Mouse (Mus musculus) forebrain, postnatal 0 days (tissue): ENCODE data around the gene Adgrg3. TPM values are rescaled to one million over a fixed set of nuclear protein-coding genes. Genes with fewer than 3 reads are reported as not detected.
A peak's percentile ranks its signal among the peaks of the same experiment; 100 is the strongest.

Experiments used
- ATAC-seq: fragments of 200-750 bp; cut with Nextera tagmentation; 2 replicates; pipeline ENCODE4 v1.8.0; 2017; ENCODE audit warnings: mild to moderate bottlenecking, moderate library complexity
- DNase-seq: peaks from one replicate; pipeline ENCODE4 v3.0.0-alpha.2; 2015
- H3K27ac ChIP-seq: fragments of 300-500 bp; sonication (generic); 2 replicates; pipeline ENCODE4 v1.5.1; 2014; ENCODE audit warnings: low read depth, mild to moderate bottlenecking, antibody characterized with exemption, low read length, moderate library complexity, mixed read lengths
- H3K27me3 ChIP-seq: fragments of 300-500 bp; sonication (generic); 2 replicates; pipeline ENCODE4 v1.6.1; 2014; ENCODE audit warnings: mild to moderate bottlenecking, low read length, mixed read lengths; ENCODE audit not compliant: insufficient read depth
- H3K36me3 ChIP-seq: fragments of 300-500 bp; sonication (generic); 2 replicates; pipeline ENCODE4 v1.6.1; 2014; ENCODE audit warnings: mild to moderate bottlenecking, moderate library complexity; ENCODE audit not compliant: insufficient read depth
- H3K4me1 ChIP-seq: fragments of 300-500 bp; sonication (generic); 2 replicates; pipeline ENCODE4 v1.6.1; 2014; ENCODE audit warnings: antibody characterized with exemption; ENCODE audit not compliant: insufficient read depth
- H3K4me2 ChIP-seq: fragments of 300-500 bp; sonication (generic); 2 replicates; pipeline ENCODE4 v1.6.1; 2014; ENCODE audit warnings: low read depth, mild to moderate bottlenecking, moderate library complexity
- H3K4me3 ChIP-seq: fragments of 300-500 bp; sonication (generic); 2 replicates; pipeline ENCODE4 v1.5.1; 2014; ENCODE audit warnings: low read depth, low read length, mixed read lengths
- H3K9ac ChIP-seq: fragments of 300-500 bp; sonication (generic); 2 replicates; pipeline ENCODE4 v1.6.1; 2014; ENCODE audit warnings: mild to moderate bottlenecking
- H3K9me3 ChIP-seq: fragments of 300-500 bp; sonication (generic); 2 replicates; pipeline ENCODE4 v1.6.1; 2016; ENCODE audit warnings: low read length
- CTCF ChIP-seq: sonication (generic); IDR thresholded peaks from 2 replicates; pipeline ENCODE4 v1.5.1; 2016; ENCODE audit warnings: antibody characterized with exemption, control low read depth, low read depth
- WGBS: fragments of 180-500 bp; shearing (Covaris S2); extraction: QIAGEN DNeasy Blood & Tissue Kit; methylation state at CpG from one replicate; pipeline ENCODE4 v1.1.7; 2014; 5-methylcytosine and 5-hydroxymethylcytosine counted together
- polyA plus RNA-seq: library from polyadenylated mRNA; unstranded; fragments of >200 nt; fragmentation: Nextera tagmentation; extraction: Ambion mirVana; gene quantifications from 2 replicates; pipeline ENCODE4 v1.2.1, GENCODE M21; 2015
- total RNA-seq: library from RNA; depleted of rRNA; stranded (reverse); fragments of >200 nt; gene quantifications from 2 replicates; pipeline ENCODE4 v1.2.3, GENCODE M21; 2014

Gene Adgrg3
- total and polyA plus RNA-seq, 2 experiments from 2014 or later, result 0.47 to 0.67 TPM

- DNase-seq (peak; percentile 60), ATAC-seq (no peak)
- Histone ChIP-seq H3K4me2 (no peak overlapping the region), H3K4me1 (peaks cover 45% of the 10 kb centered on the region), H3K27me3 (no peaks in the 10 kb centered on the region), H3K9ac (no peak overlapping the region), H3K9me3 (no peaks in the 10 kb centered on the region), H3K36me3 (no peaks in the 10 kb centered on the region), H3K27ac (peak overlapping the region; percentile 96), H3K4me3 (no peak overlapping the region)
- 14% methylated on average over 5 of the region's 5 CpGs for WGBS
- no peak for TF ChIP-seq CTCF
Observed at GRCm38 (mm10) chr8:94992534-94992933, 25.0 kb upstream of the Adgrg3 start.

GRCm38 (mm10) chr8:94992996-94993724 is 24.3 kb upstream of the Adgrg3 start:
- Histone ChIP-seq H3K4me3 (no peak overlapping the region), H3K4me1 (peaks cover 51% of the 10 kb centered on the region), H3K36me3 (no peaks in the 10 kb centered on the region; the same call in 1 of the 2 replicates), H3K9me3 (no peaks in the 10 kb centered on the region), H3K4me2 (peak overlapping the region; percentile 71), H3K9ac (no peak overlapping the region), H3K27me3 (no peaks in the 10 kb centered on the region), H3K27ac (peak overlapping the region; percentile 96)
- no peak for TF ChIP-seq CTCF
- ATAC-seq, result no peak
- no peak for DNase-seq
- 33% methylated on average over 9 of the region's 9 CpGs for WGBS

- peak overlapping the region; percentile 71 for H3K4me2 ChIP-seq
- no peaks in the 10 kb centered on the region for H3K9me3 ChIP-seq
- H3K4me1 ChIP-seq, result peaks cover 59% of the 10 kb centered on the region
- DNase-seq (peak; percentile 97), ATAC-seq (peak; percentile 93)
- H3K27me3 ChIP-seq, result no peaks in the 10 kb centered on the region
- no peaks in the 10 kb centered on the region; the same call in 1 of the 2 replicates for H3K36me3 ChIP-seq
- H3K27ac ChIP-seq, result peak overlapping the region; percentile 96
- H3K9ac ChIP-seq, result peak overlapping the region; percentile 69
- TF ChIP-seq CTCF, result no peak
- WGBS, result 1% methylated on average over 14 of the region's 14 CpGs
- H3K4me3 ChIP-seq, result peak overlapping the region; percentile 41
Observed at GRCm38 (mm10) chr8:94994006-94994405, 23.5 kb upstream of the Adgrg3 start.

- H3K4me3 ChIP-seq, result peak overlapping the region; percentile 41
- peak overlapping the region; percentile 71 for H3K4me2 ChIP-seq
- H3K27ac ChIP-seq, result peak overlapping the region; percentile 96
- 4% methylated on average over 1 of the region's 1 CpGs for WGBS
- no peaks in the 10 kb centered on the region; the same call in 1 of the 2 replicates for H3K36me3 ChIP-seq
- no peaks in the 10 kb centered on the region for H3K27me3 ChIP-seq
- ATAC-seq, result peak; percentile 14; the same call in 1 of the 2 replicates
- H3K4me1 ChIP-seq, result peaks cover 63% of the 10 kb centered on the region
- peak overlapping the region; percentile 69 for H3K9ac ChIP-seq
- no peak for DNase-seq
- no peaks in the 10 kb centered on the region for H3K9me3 ChIP-seq
- TF ChIP-seq CTCF, result no peak
Observed at GRCm38 (mm10) chr8:94994510-94994909, 23.0 kb upstream of the Adgrg3 start.

- H3K27ac ChIP-seq, result peak overlapping the region; percentile 96
- peak overlapping the region; percentile 41 for H3K4me3 ChIP-seq
- H3K36me3 ChIP-seq, result no peaks in the 10 kb centered on the region; the same call in 1 of the 2 replicates
- no peak for TF ChIP-seq CTCF
- no peaks in the 10 kb centered on the region for H3K9me3 ChIP-seq
- H3K27me3 ChIP-seq, result no peaks in the 10 kb centered on the region
- ATAC-seq (no peak), DNase-seq (peak; percentile 73)
- H3K9ac ChIP-seq, result peak overlapping the region; percentile 69
- H3K4me2 ChIP-seq, result peak overlapping the region; percentile 71
- 14% methylated on average over 5 of the region's 5 CpGs for WGBS
- H3K4me1 ChIP-seq, result peaks cover 69% of the 10 kb centered on the region
Observed at GRCm38 (mm10) chr8:94995336-94995893, 22.1 kb upstream of the Adgrg3 start.

- Histone ChIP-seq H3K4me2 (peak overlapping the region; percentile 71), H3K27me3 (no peaks in the 10 kb centered on the region), H3K27ac (peak overlapping the region; percentile 96), H3K4me3 (peak overlapping the region; percentile 41), H3K4me1 (peaks cover 73% of the 10 kb centered on the region), H3K9me3 (no peaks in the 10 kb centered on the region), H3K9ac (peak overlapping the region; percentile 69), H3K36me3 (no peaks in the 10 kb centered on the region; the same call in 1 of the 2 replicates)
- no peak for ATAC-seq
- peak; percentile 68 for DNase-seq
- no peak for TF ChIP-seq CTCF
- WGBS, result 9% methylated on average over 12 of the region's 12 CpGs
Observed at GRCm38 (mm10) chr8:94996037-94996436, 21.5 kb upstream of the Adgrg3 start.
